Mouse (Mus musculus) ovary, postnatal 36 days (tissue): ENCODE measurements at regions not wholly inside any gene's neighbourhood (a gene's known extent, or its start where the extent isn't known, plus 50 kb on each side); places are given as distances from the start of the nearest gene placed in this dataset.

Experiments
- DNase-seq: peaks from one replicate; pipeline ENCODE4 v3.0.0; 2022; ENCODE audit warnings: low spot score, mixed read lengths

DNA sequence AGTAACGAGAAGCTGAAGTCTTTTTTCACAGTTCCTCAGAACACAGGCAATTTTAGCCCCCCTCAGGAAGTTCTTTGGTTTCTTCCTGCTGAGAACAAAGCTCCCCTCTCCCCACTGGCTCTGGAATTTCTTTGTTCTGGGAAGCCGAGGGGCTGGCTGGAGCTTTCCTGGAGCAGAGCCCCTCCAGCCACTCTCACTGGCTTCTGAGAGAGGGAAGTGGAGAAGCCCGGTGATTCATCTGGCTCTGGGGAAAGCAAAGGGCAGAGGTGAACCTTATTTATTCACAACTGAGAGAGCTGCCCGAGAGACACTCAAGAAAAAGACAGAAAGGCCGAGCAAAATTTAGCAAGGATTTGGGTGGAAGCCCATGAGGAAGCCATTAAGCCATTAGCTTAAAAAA, 63.9 kb downstream of the Ddx3x start:
- no peak for DNase-seq

DNA sequence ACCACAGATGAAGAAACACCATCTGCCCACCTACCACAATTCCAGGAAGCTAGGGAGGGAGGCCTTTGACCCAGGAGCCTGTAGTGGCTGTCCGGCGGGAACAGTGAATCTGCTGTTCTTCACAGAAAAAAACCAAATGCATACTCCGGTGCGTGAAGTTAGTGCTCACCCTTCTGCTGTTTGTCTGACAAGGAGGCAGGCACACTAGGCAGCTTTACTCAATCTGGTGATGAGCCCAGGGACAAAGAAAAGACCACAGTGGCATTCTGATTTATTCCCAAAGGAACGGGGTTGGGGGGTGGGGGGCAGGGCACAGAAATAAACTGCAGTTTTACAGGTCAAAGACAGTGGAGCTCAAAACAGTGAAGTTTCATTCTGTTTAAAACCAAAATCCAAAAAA, 64.4 kb downstream of the Ddx3x start:
- no peak for DNase-seq

DNA sequence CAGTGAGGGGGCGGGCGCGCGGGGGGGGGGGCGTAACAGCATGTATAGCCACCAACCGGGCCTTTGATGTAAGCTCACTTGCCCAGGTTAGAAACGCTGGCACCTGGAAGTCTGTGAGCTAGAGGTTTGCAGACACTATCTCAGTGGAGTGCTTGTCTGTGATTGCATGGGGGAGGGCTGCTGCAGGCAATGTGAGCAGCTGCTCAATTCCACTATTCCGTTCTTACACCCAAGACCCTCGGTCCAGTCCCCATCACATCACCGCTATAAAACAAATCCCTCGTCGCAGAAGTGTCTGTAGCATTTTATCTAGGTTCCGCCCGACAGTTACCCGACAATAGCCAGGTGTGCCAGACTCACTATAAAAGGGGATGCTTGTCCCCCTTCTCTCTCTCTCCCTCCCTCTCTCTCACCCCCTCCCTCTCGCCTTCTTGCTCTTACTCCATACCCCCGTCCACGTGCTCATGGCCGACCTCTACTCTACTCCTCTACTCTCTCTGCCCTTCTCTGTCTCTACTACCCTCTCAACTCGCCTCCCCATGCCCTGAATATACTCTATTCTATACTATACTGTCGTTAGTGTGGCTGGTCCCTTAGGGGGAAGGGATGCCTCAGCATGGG, 65.4 kb downstream of the Ddx3x start:
- DNase-seq, result peak; percentile 16

DNA sequence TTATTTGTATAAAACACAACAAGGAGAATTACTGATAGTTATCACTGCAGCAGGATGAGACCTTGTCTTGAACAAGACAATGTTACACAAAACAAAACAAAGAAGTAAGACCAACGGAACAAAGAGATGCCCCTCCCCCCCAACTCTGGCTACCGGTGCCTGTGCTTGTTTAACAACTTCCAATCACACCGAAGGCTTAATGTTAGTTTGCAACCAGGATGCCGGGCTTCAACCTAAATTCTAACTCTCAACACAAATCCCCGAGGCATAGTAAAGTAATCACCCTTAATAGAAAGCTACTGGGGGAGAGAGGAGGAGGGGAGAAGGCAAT, 65.9 kb downstream of the Ddx3x start:
- DNase-seq, result no peak

DNA sequence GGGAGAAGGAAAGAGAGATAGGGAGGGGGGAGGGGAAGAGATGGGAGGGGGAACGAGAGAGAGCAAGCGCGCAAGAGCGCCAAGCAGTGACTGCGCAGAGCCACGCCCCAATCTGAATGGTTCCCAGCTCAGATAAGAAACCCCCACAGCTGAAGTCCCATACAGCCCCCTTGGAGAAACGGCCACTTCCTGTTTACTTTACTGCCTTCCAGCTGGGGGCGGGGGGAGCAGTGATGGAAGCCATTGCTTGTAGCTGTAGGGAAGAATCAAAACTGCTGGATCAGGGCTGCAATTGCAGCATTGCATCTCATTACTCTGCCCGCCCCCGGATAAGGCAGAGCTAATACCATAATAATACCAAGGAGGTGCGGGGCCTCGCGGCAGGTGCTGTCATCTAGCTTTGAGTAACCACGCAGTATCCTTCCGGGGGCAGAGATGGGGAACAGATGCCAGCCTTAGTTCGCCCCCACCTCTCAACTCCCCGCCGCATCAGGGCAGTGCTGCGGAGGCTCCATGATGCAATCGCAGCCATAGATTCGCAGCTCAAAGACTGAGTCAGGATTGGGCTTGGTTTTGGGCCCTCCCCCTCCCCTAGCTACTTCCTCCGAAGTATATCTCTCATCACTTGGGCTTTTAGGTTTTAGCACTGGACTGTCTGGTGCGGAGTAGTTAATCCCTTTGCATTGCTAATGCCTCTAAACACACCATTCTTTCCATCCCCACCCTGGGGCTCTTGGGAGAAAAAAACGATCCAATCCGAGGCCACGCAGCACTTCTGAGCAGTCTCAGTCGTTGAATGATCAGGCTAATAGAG, 66.5 kb downstream of the Ddx3x start:
- DNase-seq, result peak; percentile 68

DNA sequence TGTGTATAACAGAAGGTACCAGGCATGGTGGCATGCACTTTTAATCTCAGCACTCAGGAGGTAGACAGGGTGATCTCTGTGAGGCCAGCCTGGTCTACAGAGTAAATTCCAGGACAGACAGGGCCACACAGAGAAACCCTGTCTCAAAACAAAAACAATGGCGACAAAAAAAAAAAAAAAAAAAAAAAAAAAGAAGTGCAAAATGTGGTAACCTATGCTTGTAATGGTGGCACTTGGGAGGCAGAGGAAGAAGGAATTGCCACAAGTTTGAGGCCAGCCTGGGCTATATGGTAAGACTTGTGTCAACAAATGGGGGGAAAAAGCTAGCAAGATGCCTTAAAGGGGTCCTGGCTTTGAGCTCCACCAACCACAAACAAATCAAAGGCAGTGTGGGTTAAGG, 67.6 kb downstream of the Ddx3x start:
- no peak for DNase-seq

DNA sequence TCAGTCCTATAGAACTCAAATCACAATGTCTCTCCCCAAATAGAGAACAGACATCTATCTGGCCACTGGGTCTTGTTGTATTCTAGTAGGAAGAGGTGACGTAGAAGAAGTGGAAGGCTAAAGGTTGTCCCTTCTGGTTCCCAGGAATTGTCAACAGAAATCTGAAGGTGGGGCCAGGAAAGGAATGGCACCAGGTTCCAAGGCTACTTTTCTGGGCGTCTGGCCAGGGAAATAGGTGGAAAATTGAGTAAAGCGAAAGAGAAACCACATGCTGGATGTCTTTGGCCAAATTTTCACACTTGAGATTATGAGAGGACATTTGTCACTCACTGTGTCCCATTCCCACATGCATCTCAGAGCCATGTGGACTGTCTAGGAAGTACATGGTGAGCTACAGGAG, 69.7 kb downstream of the Ddx3x start:
- DNase-seq, result peak; percentile 20

DNA sequence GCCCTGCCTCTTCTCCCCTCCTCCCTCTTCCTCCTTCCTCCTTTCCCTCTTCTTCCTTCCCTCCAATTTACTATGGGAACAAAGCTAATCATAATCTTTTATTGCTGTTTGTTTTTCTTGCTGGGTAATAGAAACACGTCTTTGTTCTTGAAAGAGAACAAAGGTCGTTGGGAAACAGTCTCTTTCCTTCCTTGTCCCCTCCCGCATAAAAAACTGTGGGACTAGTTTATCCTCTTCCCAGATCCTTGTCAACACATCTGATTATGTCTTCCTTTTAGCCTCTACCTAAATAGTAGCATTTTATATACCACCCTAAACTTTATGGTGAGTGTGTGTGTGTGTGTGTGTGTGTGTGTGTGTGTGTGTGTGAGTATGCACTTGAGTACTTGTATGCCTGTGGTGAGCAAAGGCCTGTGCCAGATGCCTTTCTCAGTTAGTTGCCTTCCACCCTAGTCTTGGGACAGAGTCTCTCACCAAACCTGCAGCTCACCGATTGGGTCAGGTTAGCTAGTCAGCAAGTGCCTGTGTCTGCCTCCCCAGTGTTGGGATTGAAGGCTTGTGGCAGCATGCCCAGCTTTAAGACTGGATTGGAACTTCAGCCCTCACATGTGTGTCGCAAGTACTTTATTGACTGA, 76.5 kb downstream of the Ddx3x start:
- DNase-seq, result no peak

DNA sequence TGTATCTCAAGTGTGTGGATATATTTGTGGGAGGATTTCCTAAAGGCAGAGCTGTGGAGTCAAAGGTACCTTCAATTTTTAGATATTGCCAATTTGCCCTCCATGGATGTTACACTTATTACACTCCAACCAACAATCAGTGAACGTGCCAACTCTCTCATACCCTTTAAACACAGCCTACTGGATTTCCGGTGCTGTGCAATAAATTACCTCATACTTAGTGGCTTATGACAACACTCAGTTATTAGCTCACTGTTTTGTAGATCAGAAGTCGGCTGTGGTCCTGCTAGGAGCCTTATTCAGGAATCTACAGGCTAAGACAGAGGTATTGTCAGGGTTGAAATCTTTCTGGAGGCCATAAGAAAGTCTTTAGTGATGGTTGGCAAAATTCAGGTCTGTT, 77.2 kb downstream of the Ddx3x start:
- no peak for DNase-seq

DNA sequence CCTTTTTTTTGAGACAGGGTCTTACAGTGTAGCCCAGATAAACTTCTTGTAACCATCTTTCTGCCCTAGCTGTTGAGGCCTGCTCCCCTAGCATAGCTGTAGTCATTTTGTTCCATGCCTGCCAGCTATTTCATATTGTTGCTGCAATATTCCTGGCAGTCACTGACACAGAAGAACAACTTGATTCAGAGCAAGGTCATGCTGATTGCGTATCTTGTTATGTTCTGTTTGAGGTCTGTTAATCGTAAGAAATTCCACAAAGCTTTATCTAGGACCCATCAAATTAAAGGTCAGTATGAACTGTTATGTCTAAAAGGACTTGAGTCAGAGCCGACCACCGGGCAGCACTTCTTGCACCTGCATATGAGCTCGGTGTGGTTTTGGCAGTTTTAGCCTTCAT, 79.7 kb downstream of the Ddx3x start:
- peak; percentile 12 for DNase-seq

DNA sequence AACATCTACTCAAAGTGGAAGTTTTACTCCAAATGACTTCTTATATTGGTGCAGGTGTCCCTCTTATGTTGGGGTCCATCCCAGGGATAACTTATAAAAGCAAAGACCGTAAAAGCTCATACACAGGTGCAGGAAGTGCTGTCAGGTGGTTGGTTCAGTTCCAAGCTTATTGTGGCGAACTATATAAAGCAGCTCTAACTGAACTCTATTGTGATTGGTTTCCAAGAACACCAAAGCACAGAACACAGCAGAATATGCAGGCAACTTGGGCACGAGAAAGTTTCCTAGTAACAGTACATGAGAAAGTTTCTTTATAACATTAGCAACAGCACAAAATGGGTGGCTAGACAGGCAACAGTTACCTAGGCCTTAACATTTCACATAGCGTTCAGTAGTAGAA, 89.5 kb downstream of the Ddx3x start:
- DNase-seq, result no peak

DNA sequence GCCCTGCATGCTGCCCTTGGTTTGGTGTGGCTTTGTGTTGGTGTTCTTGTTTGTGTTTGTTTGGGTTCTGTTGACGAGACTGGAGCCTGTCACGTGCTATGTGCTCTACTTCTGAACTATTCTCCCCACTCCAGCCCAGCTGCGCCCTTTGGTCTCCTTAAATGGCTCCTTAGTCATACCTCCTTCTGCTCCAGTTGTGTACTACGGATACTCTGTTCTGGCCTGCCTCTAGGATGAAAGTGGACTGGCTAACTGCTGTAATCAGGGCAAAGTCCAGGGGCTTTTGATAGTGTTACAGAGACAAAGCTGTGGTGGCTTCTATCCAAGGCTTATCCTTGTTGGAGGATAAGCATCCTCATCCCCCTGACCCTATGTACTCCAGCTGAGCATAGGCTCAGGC, 92.0 kb downstream of the Ddx3x start:
- no peak for DNase-seq

DNA sequence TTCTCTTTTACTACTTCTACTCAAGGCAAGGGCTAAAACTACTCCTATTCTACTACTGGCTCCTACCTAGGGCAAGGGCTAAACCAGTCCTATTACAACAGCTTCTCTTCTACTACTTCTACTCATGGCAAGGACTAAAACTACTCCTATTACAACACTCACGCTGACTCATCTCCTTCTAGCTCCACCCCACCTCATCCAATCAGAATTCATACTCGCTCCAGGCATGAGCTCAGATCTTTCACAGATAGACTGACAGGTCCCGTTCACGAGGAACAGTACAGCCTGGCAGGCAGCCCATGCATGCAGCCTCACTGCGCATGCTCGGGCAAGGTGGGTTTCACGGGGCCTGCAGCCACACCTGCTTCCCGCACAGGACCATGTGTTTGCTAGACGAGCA, 79.6 kb upstream of the Nyx start:
- no peak for DNase-seq

DNA sequence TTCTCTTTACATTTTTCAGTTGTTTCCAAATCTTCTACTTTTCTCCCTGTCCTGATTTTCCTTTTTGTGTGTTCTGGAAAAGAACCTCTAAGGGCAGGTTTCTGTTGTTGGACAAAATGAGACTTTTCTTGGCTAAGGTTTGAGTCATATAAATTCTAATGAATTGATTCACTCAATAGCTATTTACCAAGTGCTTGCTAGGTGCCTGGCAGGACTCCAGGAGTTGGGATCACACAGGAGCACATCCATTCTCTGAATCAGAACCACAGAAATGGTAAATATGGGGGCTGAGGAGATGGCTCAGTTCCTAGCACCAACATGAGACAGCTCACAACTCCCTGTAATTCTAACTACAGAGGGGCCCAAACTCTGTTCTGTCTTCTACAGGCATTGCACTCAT, 67.4 kb upstream of the Nyx start:
- DNase-seq, result no peak

DNA sequence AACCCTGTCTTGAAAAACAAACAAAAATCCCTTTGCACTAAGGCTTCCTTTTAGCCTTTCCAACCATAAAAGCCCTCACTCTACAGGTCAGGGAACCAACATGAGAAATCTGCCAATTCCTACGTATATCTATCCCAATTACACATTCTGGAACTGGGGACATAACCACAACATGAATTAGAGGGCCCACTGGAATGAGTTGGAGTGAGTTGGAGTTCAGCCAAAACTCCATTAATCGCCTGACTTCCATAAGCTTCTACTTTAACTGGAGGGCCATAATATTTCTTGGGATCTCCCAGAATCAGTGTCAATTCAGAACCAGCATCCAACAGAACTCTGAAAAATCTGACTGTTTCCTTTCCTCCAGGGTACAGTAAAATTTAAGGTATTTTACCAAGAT, 53.2 kb upstream of the Nyx start:
- DNase-seq, result no peak

DNA sequence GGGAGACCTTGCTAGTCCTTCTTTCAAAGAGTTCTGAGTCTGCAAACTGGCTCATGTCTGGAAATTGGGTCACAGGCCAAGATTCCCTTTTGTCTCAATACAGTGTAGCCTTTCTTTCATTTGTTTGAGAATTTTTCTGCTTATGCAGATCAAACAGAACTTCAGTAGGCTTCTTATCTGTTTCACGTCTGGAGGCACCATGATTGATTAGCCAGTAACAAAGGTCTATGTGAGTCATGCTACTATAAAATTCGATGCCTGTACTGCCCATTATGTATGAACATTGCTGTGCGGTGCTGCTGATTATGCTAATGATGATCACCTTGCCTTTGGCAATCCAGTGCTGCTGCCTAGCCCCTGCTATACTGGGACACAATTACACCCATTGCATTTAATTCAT, 52.8 kb upstream of the Nyx start:
- no peak for DNase-seq
